ENCODE assay signal across 9 mouse cellular contexts in genomic region chr11:116294319-116294718, GRCm38 (mm10). TPM values are rescaled to one million over a fixed set of nuclear protein-coding genes. Genes with fewer than 3 reads are reported as not detected.
DNase-seq lines count a peak whose midpoint lies in the region; ATAC-seq and TF ChIP-seq lines count a peak whose summit lies in the region.
"Had no signal": no experiment of that assay in that cellular context is flagged by ENCODE, and none has a peak within 500 bp of the region (broad histone marks: within the 10 kb centered on the region; RNA-seq: fewer than 3 reads in every experiment).

No protein-coding gene starts in this region.

- peak; percentile 79 for TF ChIP-seq CTCF in heart, adult 2 months (IDR thresholded peaks at IDR 0.05)

- no peaks in the 10 kb centered on the region for H3K36me3 ChIP-seq in heart, adult 2 months (ENCODE audit: control insufficient read depth, insufficient read depth, low read length)
- peaks cover 76% of the 10 kb centered on the region for H3K36me3 ChIP-seq in embryonic facial prominence, embryonic 12.5 days
- peaks cover 48% of the 10 kb centered on the region for H3K36me3 ChIP-seq in kidney, embryonic 14.5 days (ENCODE audit: control insufficient read depth, insufficient read depth, low read length)

- H3K79me2 ChIP-seq in heart, adult 2 months (replicated peaks; ENCODE audit: control insufficient read depth, insufficient read depth, low read length), result no peaks in the 10 kb centered on the region

- H3K4me2 ChIP-seq in embryonic facial prominence, embryonic 12.5 days (replicated peaks), result no peak overlapping the region
- no peak overlapping the region for H3K4me2 ChIP-seq in kidney, embryonic 14.5 days (replicated peaks; ENCODE audit: low read depth, low read length)
- H3K4me2 ChIP-seq: embryonic facial prominence, embryonic 15.5 days had no signal

- H3K9ac ChIP-seq in heart, adult 2 months (ENCODE audit: low read depth, low read length), result no peak overlapping the region
- no peak overlapping the region for H3K9ac ChIP-seq in embryonic facial prominence, embryonic 12.5 days
- no peak overlapping the region for H3K9ac ChIP-seq in kidney, embryonic 14.5 days (ENCODE audit: low read depth, low read length)
- H3K9ac ChIP-seq: embryonic facial prominence, embryonic 15.5 days had no signal

- H3K27me3 ChIP-seq in heart, adult 2 months (ENCODE audit: control insufficient read depth, insufficient read depth, low read length), result no peaks in the 10 kb centered on the region
- H3K27me3 ChIP-seq in embryonic facial prominence, embryonic 12.5 days, result no peaks in the 10 kb centered on the region
- H3K27me3 ChIP-seq in kidney, embryonic 14.5 days (ENCODE audit: control insufficient read depth, insufficient read depth, low read length), result no peaks in the 10 kb centered on the region
- H3K27me3 ChIP-seq: embryonic facial prominence, embryonic 15.5 days had no signal

- no peaks in the 10 kb centered on the region for H3K9me3 ChIP-seq in embryonic facial prominence, embryonic 12.5 days
- H3K9me3 ChIP-seq in kidney, embryonic 14.5 days (ENCODE audit: control insufficient read depth, low read length), result no peaks in the 10 kb centered on the region
- H3K9me3 ChIP-seq: embryonic facial prominence, embryonic 15.5 days had no signal

- intact Hi-C loops in heart, adult 2 months (cut with DNase I), result loop anchor here (1.0 kb wide), 1 partner anchor 68 kb away; no protein-coding TSS in a partner anchor

- no peak for TF ChIP-seq EP300 in heart, adult 2 months (IDR thresholded peaks at IDR 0.05; ENCODE audit: insufficient read depth, low read depth, low read length)

- H3K27ac ChIP-seq in heart, adult 2 months, result no peak overlapping the region
- no peak overlapping the region for H3K27ac ChIP-seq in embryonic facial prominence, embryonic 12.5 days
- H3K27ac ChIP-seq in kidney, embryonic 14.5 days (ENCODE audit: low read depth, low read length), result no peak overlapping the region
- H3K27ac ChIP-seq: embryonic facial prominence, embryonic 15.5 days had no signal

- peak in 1 of 2 experiments; percentile 32 for DNase-seq in heart, adult 2 months
- no peak for DNase-seq in heart, adult 8-10 months (ENCODE audit: low spot score)
- peak; percentile 79 for DNase-seq in 416B (ENCODE audit: low read depth)
- DNase-seq in NIH3T3 (ENCODE audit: low read depth), result peak; percentile 87
- peak; percentile 74 for DNase-seq in lung, postnatal 36 days
- peak; percentile 58 for DNase-seq in thymus, postnatal 25 days

- WGBS in heart, adult 2 months, result 35% methylated on average over 5 of the region's 5 CpGs
- 33% methylated on average over 5 of the region's 5 CpGs for WGBS in embryonic facial prominence, embryonic 12.5 days
- 30% methylated on average over 5 of the region's 5 CpGs for WGBS in kidney, embryonic 14.5 days

- no peak for TF ChIP-seq POLR2A in heart, adult 2 months (IDR thresholded peaks at IDR 0.05; ENCODE audit: insufficient read depth, low read depth, low read length)

- no peak overlapping the region for H3K4me3 ChIP-seq in heart, adult 2 months
- H3K4me3 ChIP-seq in embryonic facial prominence, embryonic 12.5 days, result no peak overlapping the region
- no peak overlapping the region for H3K4me3 ChIP-seq in kidney, embryonic 14.5 days (ENCODE audit: low read length)
- H3K4me3 ChIP-seq: embryonic facial prominence, embryonic 15.5 days had no signal

- ATAC-seq in embryonic facial prominence, embryonic 12.5 days (ENCODE audit: insufficient number of reproducible peaks, insufficient read depth, low FRiP score, low TSS enrichment), result 0 out of 2 replicates have a peak, but pooled peaks have one; percentile 16
- peak; percentile 65; the same call in 1 of the 2 replicates for ATAC-seq in kidney, embryonic 14.5 days (ENCODE audit: low FRiP score, low TSS enrichment)

- H3K4me1 ChIP-seq in heart, adult 2 months (ENCODE audit: control insufficient read depth, insufficient read depth, low read length), result no peaks in the 10 kb centered on the region
- H3K4me1 ChIP-seq in embryonic facial prominence, embryonic 12.5 days, result no peaks in the 10 kb centered on the region
- H3K4me1 ChIP-seq in kidney, embryonic 14.5 days (ENCODE audit: control insufficient read depth, insufficient read depth, low read length), result no peaks in the 10 kb centered on the region

RNA-seq across cellular contexts. Expression of gene Exoc7, which starts 12.7 kb away (rescaled TPM):
- total RNA-seq in heart, adult 2 months (2021), result 10 to 100 TPM; 43.7 to 44.0 TPM
- polyA plus RNA-seq in heart, adult 2 months (2012; rRNA removed), result 28.0 and 29.7 TPM in 2 replicates
- 10 to 100 TPM; 49.0 to 65.8 (median 54.2) TPM for total RNA-seq in heart, adult 8-10 months (2022)
- 78.8 and 83.9 TPM in 2 replicates for polyA plus RNA-seq in embryonic facial prominence, embryonic 12.5 days (2016; fragmentation: Nextera tagmentation; extraction: Ambion mirVana)
- polyA plus RNA-seq in kidney, embryonic 14.5 days (2014; fragmentation: Nextera tagmentation; extraction: Ambion mirVana), result 49.6 and 66.3 TPM in 2 replicates

RNA-seq across cellular contexts. Expression of gene Galr2, which starts 13.6 kb away (rescaled TPM):
- total RNA-seq in heart, adult 2 months (2021), result not detected
- polyA plus RNA-seq in heart, adult 2 months (2012; rRNA removed), result 0.18 and 0.32 TPM in 2 replicates
- not detected for total RNA-seq in heart, adult 8-10 months (2022)
- 0.47 and 0.56 TPM in 2 replicates for polyA plus RNA-seq in embryonic facial prominence, embryonic 12.5 days (2016; fragmentation: Nextera tagmentation; extraction: Ambion mirVana)
- 0.13 TPM in 1 of 2 replicates, not detected in the other for polyA plus RNA-seq in kidney, embryonic 14.5 days (2014; fragmentation: Nextera tagmentation; extraction: Ambion mirVana)

RNA-seq across cellular contexts. Expression of gene Srp68, which starts 20.3 kb away (rescaled TPM):
- 10 to 100 TPM; 61.5 to 71.2 TPM for total RNA-seq in heart, adult 2 months (2021)
- polyA plus RNA-seq in heart, adult 2 months (2012; rRNA removed), result 40.0 and 50.7 TPM in 2 replicates
- total RNA-seq in heart, adult 8-10 months (2022), result 10 to 100 TPM; 61.3 to 72.1 (median 66.2) TPM
- polyA plus RNA-seq in embryonic facial prominence, embryonic 12.5 days (2016; fragmentation: Nextera tagmentation; extraction: Ambion mirVana), result 105 and 107 TPM in 2 replicates
- polyA plus RNA-seq in kidney, embryonic 14.5 days (2014; fragmentation: Nextera tagmentation; extraction: Ambion mirVana), result 60.6 and 85.6 TPM in 2 replicates

RNA-seq across cellular contexts. Expression of gene Foxj1, which starts 40.9 kb away (rescaled TPM):
- not detected for total RNA-seq in heart, adult 2 months (2021)
- 5.1 TPM in 1 of 2 replicates, not detected in the other for polyA plus RNA-seq in heart, adult 2 months (2012; rRNA removed)
- total RNA-seq in heart, adult 8-10 months (2022), result under 1 TPM in 1 of 4 experiments, not detected in 3; 0.26 TPM
- 1.0 and 1.8 TPM in 2 replicates for polyA plus RNA-seq in embryonic facial prominence, embryonic 12.5 days (2016; fragmentation: Nextera tagmentation; extraction: Ambion mirVana)
- 1.2 and 1.8 TPM in 2 replicates for polyA plus RNA-seq in kidney, embryonic 14.5 days (2014; fragmentation: Nextera tagmentation; extraction: Ambion mirVana)

RNA-seq across cellular contexts. Expression of gene Evpl, which starts 56.4 kb away (rescaled TPM):
- under 1 TPM; 0.39 to 0.50 TPM for total RNA-seq in heart, adult 2 months (2021)
- 0.15 and 0.29 TPM in 2 replicates for polyA plus RNA-seq in heart, adult 2 months (2012; rRNA removed)
- total RNA-seq in heart, adult 8-10 months (2022), result under 1 TPM; 0.49 to 0.94 (median 0.56) TPM
- 2.9 and 3.1 TPM in 2 replicates for polyA plus RNA-seq in embryonic facial prominence, embryonic 12.5 days (2016; fragmentation: Nextera tagmentation; extraction: Ambion mirVana)
- 1.4 and 2.6 TPM in 2 replicates for polyA plus RNA-seq in kidney, embryonic 14.5 days (2014; fragmentation: Nextera tagmentation; extraction: Ambion mirVana)
